Mouse (Mus musculus): ENCODE results near the gene Ccdc39.

GRCm38 (mm10) chr3:33864000-33864540 lies 20.0 kb upstream of the Ccdc39 start:
- TF ChIP-seq MAFK (IDR thresholded peaks at IDR 0.05; ENCODE audit: insufficient read depth, low read depth, low read length) (no peak), CHD2 (IDR thresholded peaks at IDR 0.05; ENCODE audit: low read depth, low read length) (no peak), HCFC1 (IDR thresholded peaks at IDR 0.05; ENCODE audit: borderline replicate concordance, insufficient read depth, low read length) (no peak)

Data from ES-E14 (cell line).